Mouse (Mus musculus) embryonic fibroblast, embryonic 13.5 days (primary cell): ENCODE measurements around the gene Il12rb1.

Experiments used
- CTCF ChIP-seq: IDR thresholded peaks from 2 replicates; pipeline ENCODE4 v1.5.1; 2011; ENCODE audit warnings: mild to moderate bottlenecking, control low read depth, low read length, moderate library complexity, borderline replicate concordance; ENCODE audit not compliant: insufficient read depth
- POLR2A ChIP-seq: IDR thresholded peaks from 2 replicates; pipeline ENCODE4 v1.6.1; 2011; ENCODE audit warnings: low read depth, mild to moderate bottlenecking, control low read depth, low read length, moderate library complexity

DNA sequence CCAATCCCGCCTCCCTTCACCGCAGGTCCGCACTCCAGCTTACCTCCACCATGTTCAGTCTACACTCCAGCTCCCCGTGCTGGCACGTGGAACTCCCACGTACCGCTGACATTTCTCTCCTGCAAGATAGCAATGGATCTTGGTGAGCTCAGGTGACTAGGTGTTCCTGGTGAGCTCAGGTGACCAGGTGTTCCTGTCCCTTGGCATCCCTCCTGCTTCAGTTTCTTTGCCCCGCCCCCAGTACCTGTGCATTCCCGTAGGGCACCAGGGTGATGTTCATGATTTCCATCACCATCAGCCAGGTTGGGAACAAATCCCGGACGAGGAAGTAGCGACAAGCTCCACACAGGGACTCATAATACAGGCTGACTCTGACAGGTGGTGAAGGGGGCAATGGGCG is 43.6 kb upstream of the Il12rb1 start:
- TF ChIP-seq CTCF (no peak), POLR2A (no peak)
